Mouse (Mus musculus): ENCODE results near the gene Gm20795. TPM values are rescaled to one million over a fixed set of nuclear protein-coding genes. Genes with fewer than 3 reads are reported as not detected.
"Not testable (repeated sequence)": the region's sequence is repeated elsewhere in the genome, so short reads cannot be mapped to it uniquely, and the experiment has no call there.

Gene Gm20795
- total RNA-seq (2021): not detected
- long read RNA-seq, experiment 1: 0 reads
- long read RNA-seq, experiment 2: 0 reads

- not testable (repeated sequence) for DNase-seq
Observed at GRCm38 (mm10) chrY:40804614-40805013, at the start of gene Gm20795. Gm20795 (plus strand) TSS chrY:40804914.

- not testable (repeated sequence) for DNase-seq
Observed at GRCm38 (mm10) chrY:40775665-40776064, 29.0 kb upstream of the Gm20795 start, which contains the start of gene Gm21797. Gm21797 (minus strand) TSS chrY:40775765.

Other genes starting within 250 kb of the Gm20795 start
- gene Gm21852, start 152.9 kb upstream of the Gm20795 start, total RNA-seq (2021): not detected
- not detected for gene Gm21797, start 29.1 kb upstream of the Gm20795 start, total RNA-seq (2021)

All from adrenal gland, postnatal 10 days (tissue).